Mouse (Mus musculus): ENCODE data around the gene Rufy1.
A peak's percentile ranks its signal among the peaks of the same experiment; 100 is the strongest.

Rufy1 gene

GRCm38 (mm10) chr11:50426056-50426455, 4.9 kb downstream of the Rufy1 start:
- DNase-seq (ENCODE audit: low spot score in 2 of 2) = no peak

- peak; percentile 38 to 59 for DNase-seq (ENCODE audit: low spot score in 2 of 2)
Observed at GRCm38 (mm10) chr11:50421934-50422780, 8.8 kb downstream of the Rufy1 start.

GRCm38 (mm10) chr11:50421461-50421860, 9.5 kb downstream of the Rufy1 start:
- no peak for DNase-seq (ENCODE audit: low spot score in 2 of 2)

GRCm38 (mm10) chr11:50417856-50418255, 13.1 kb downstream of the Rufy1 start:
- DNase-seq (ENCODE audit: low spot score in 2 of 2) = no peak

GRCm38 (mm10) chr11:50415563-50416241, 15.2 kb downstream of the Rufy1 start:
- no peak for DNase-seq (ENCODE audit: low spot score in 2 of 2)

GRCm38 (mm10) chr11:50407235-50407634, 23.7 kb downstream of the Rufy1 start:
- DNase-seq (ENCODE audit: low spot score in 2 of 2) = no peak

- DNase-seq (ENCODE audit: low spot score in 2 of 2) = no peak
Observed at GRCm38 (mm10) chr11:50403367-50404014, 27.4 kb downstream of the Rufy1 start.

GRCm38 (mm10) chr11:50402481-50402880, 28.4 kb downstream of the Rufy1 start:
- no peak for DNase-seq (ENCODE audit: low spot score in 2 of 2)

GRCm38 (mm10) chr11:50398803-50399202, 32.1 kb downstream of the Rufy1 start:
- DNase-seq (ENCODE audit: low spot score in 2 of 2) = no peak

- no peak for DNase-seq (ENCODE audit: low spot score in 2 of 2)
Observed at GRCm38 (mm10) chr11:50397316-50397715, 33.6 kb downstream of the Rufy1 start.

- no peak for DNase-seq (ENCODE audit: low spot score in 2 of 2)
Observed at GRCm38 (mm10) chr11:50396766-50397307, 34.1 kb downstream of the Rufy1 start.

GRCm38 (mm10) chr11:50394731-50395130, 36.2 kb downstream of the Rufy1 start:
- DNase-seq (ENCODE audit: low spot score in 2 of 2) = no peak

- no peak for DNase-seq (ENCODE audit: low spot score in 2 of 2)
Observed at GRCm38 (mm10) chr11:50393306-50393705, 37.6 kb downstream of the Rufy1 start.

GRCm38 (mm10) chr11:50391272-50391960, 39.5 kb downstream of the Rufy1 start:
- DNase-seq (ENCODE audit: low spot score in 2 of 2) = no peak

GRCm38 (mm10) chr11:50389616-50390015, 41.3 kb downstream of the Rufy1 start:
- no peak for DNase-seq (ENCODE audit: low spot score in 2 of 2)

- DNase-seq (ENCODE audit: low spot score in 2 of 2) = no peak
Observed at GRCm38 (mm10) chr11:50389011-50389410, 41.9 kb downstream of the Rufy1 start.

GRCm38 (mm10) chr11:50388217-50388929, 42.6 kb downstream of the Rufy1 start:
- no peak for DNase-seq (ENCODE audit: low spot score in 2 of 2)

GRCm38 (mm10) chr11:50387697-50388096, 43.2 kb downstream of the Rufy1 start:
- DNase-seq (ENCODE audit: low spot score in 2 of 2) = no peak

- no peak for DNase-seq (ENCODE audit: low spot score in 2 of 2)
Observed at GRCm38 (mm10) chr11:50387167-50387679, 43.7 kb downstream of the Rufy1 start.

- DNase-seq (ENCODE audit: low spot score in 2 of 2) = no peak
Observed at GRCm38 (mm10) chr11:50381311-50381710, 49.6 kb downstream of the Rufy1 start.
